22 mouse cellular contexts compared by ENCODE assay signal in the genomic region with DNA sequence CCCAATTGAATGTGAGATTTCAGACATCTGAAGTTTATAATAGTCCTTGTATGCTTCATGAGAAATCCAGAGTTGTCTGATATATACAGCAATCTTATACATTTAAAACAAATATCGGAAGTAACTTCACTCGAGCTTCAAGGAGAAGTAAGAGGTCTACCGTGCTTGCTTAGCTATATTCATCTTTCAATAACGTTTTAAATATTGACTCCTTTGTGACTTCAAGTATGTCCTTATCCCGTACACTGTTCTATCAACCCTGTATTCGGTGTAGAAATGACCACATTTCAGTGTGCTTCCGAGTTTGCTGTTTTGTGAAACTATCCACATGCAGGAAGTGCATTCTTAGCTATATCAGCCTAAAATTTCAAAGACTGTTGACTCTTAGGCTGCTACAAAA.
"Had no signal": no experiment of that assay in that cellular context is flagged by ENCODE, and none has a peak within 500 bp of the region (broad histone marks: within the 10 kb centered on the region; RNA-seq: fewer than 3 reads in every experiment).

No protein-coding gene starts in this region.

- H3K4me1 ChIP-seq: kidney, embryonic 15.5 days; limb, embryonic 13.5 days; liver, embryonic 12.5 days; liver, embryonic 15.5 days; lung, embryonic 15.5 days; megakaryocyte, embryonic 14.5 days had no signal

- H3K9me3 ChIP-seq: kidney, embryonic 15.5 days; limb, embryonic 10.5 days; limb, embryonic 13.5 days; liver, embryonic 12.5 days; liver, embryonic 15.5 days; lung, embryonic 15.5 days; megakaryocyte, embryonic 14.5 days; midbrain, embryonic 10.5 days; neural tube, embryonic 12.5 days; neural tube, embryonic 15.5 days had no signal

- H3K9ac ChIP-seq: kidney, embryonic 15.5 days; limb, embryonic 13.5 days; liver, embryonic 12.5 days; liver, embryonic 15.5 days; lung, embryonic 15.5 days; neural tube, embryonic 12.5 days; neural tube, embryonic 15.5 days had no signal

- DNase-seq: layer of hippocampus, adult 9-11 months; liver; lung, adult 18-20 months; lung, postnatal 10 days; lung, postnatal 36 days; right cerebral cortex, adult 18-20 months; right cerebral cortex, postnatal 14 days; right cerebral cortex, postnatal 4 days; thymus, adult 2 months; thymus, postnatal 14 days; thymus, postnatal 4 days had no signal

- H3K4me3 ChIP-seq: kidney, embryonic 15.5 days; limb, embryonic 10.5 days; limb, embryonic 13.5 days; liver, embryonic 12.5 days; liver, embryonic 15.5 days; lung, embryonic 15.5 days; megakaryocyte, embryonic 14.5 days; midbrain, embryonic 10.5 days; neural tube, embryonic 12.5 days; neural tube, embryonic 15.5 days had no signal

- H3K36me3 ChIP-seq: kidney, embryonic 15.5 days; limb, embryonic 10.5 days; limb, embryonic 13.5 days; liver, embryonic 12.5 days; liver, embryonic 15.5 days; lung, embryonic 15.5 days; midbrain, embryonic 10.5 days; neural tube, embryonic 12.5 days; neural tube, embryonic 15.5 days had no signal

- H3K27me3 ChIP-seq: limb, embryonic 13.5 days; liver, embryonic 12.5 days; liver, embryonic 15.5 days; lung, embryonic 15.5 days; megakaryocyte, embryonic 14.5 days had no signal

- H3K27ac ChIP-seq: kidney, embryonic 15.5 days; limb, embryonic 10.5 days; limb, embryonic 13.5 days; liver, embryonic 12.5 days; liver, embryonic 15.5 days; lung, embryonic 15.5 days; neural tube, embryonic 12.5 days; stomach, postnatal 0 days had no signal

- H3K4me2 ChIP-seq: kidney, embryonic 15.5 days; limb, embryonic 13.5 days; liver, embryonic 12.5 days; liver, embryonic 15.5 days; lung, embryonic 15.5 days; neural tube, embryonic 12.5 days; neural tube, embryonic 15.5 days had no signal

- ATAC-seq: liver, embryonic 12.5 days had no signal
